Mouse (Mus musculus): ENCODE measurements around the gene Plekha6.

GRCm38 (mm10) chr1:133215360-133215700, 51.3 kb downstream of the Plekha6 start:
- TF ChIP-seq CTCF (IDR thresholded peaks at IDR 0.05; ENCODE audit: extremely low read depth, insufficient read length, insufficient replicate concordance, low read depth, low read length): no peak
- no peak for TF ChIP-seq POLR2A (IDR thresholded peaks at IDR 0.05; ENCODE audit: low read depth, low read length)

Data from small intestine, adult 2 months (tissue).